Mouse (Mus musculus): ENCODE measurements around the gene Egflam.

GRCm38 (mm10) chr15:7288841-7289424 lies 109.3 kb downstream of the Egflam start:
- TF ChIP-seq CTCF (IDR thresholded peaks at IDR 0.05; ENCODE audit: borderline replicate concordance, insufficient read depth, low read length) (no peak), POLR2A (IDR thresholded peaks at IDR 0.05; ENCODE audit: low read depth, low read length) (no peak)

Data from embryonic fibroblast, embryonic 13.5 days (primary cell).